Mouse (Mus musculus) limb, embryonic 10.5 days (tissue): ENCODE measurements around the gene Grm1. TPM values are rescaled to one million over a fixed set of nuclear protein-coding genes. Genes with fewer than 3 reads are reported as not detected.

Source experiments
- DNase-seq: peaks from one replicate; pipeline ENCODE4 v3.0.0-alpha.2; 2017; ENCODE audit warnings: low spot score
- H3K27ac ChIP-seq: fragments of 300-500 bp; sonication (generic); 2 replicates; pipeline ENCODE4 v1.5.1; 2016; ENCODE audit warnings: mild to moderate bottlenecking
- H3K27me3 ChIP-seq: fragments of 300-500 bp; sonication (generic); 2 replicates; pipeline ENCODE4 v1.6.1; 2016; ENCODE audit warnings: low read depth, mild to moderate bottlenecking; ENCODE audit not compliant: poor library complexity, severe bottlenecking
- H3K36me3 ChIP-seq: fragments of 300-500 bp; sonication (generic); 2 replicates; pipeline ENCODE4 v1.6.1; 2016; ENCODE audit warnings: mild to moderate bottlenecking, moderate library complexity
- H3K4me1 ChIP-seq: fragments of 300-500 bp; sonication (generic); 2 replicates; pipeline ENCODE4 v1.6.1; 2016
- H3K4me3 ChIP-seq: fragments of 300-500 bp; sonication (generic); 2 replicates; pipeline ENCODE4 v1.5.1; 2016; ENCODE audit warnings: mild to moderate bottlenecking, moderate library complexity
- H3K9me3 ChIP-seq: fragments of 300-500 bp; sonication (generic); replicated peaks from 2 replicates; pipeline ENCODE4 v1.6.1; 2016; ENCODE audit warnings: mild to moderate bottlenecking
- WGBS: fragments of 180-500 bp; shearing (Covaris S2); methylation state at CpG from one replicate; pipeline ENCODE4 v1.1.7; 2016; 5-methylcytosine and 5-hydroxymethylcytosine counted together
- polyA plus RNA-seq: library from polyadenylated mRNA; unstranded; fragments of >200 nt; fragmentation: Nextera tagmentation; extraction: Ambion mirVana; gene quantifications from 2 replicates; pipeline ENCODE4 v1.2.1, GENCODE M21; 2016

The Grm1 gene
- polyA plus RNA-seq, 1 experiment from 2014 or later, result not detected

- Histone ChIP-seq H3K4me1 (no peaks in the 10 kb centered on the region), H3K9me3 (no peaks in the 10 kb centered on the region), H3K4me3 (no peak overlapping the region), H3K27ac (no peak overlapping the region), H3K36me3 (no peaks in the 10 kb centered on the region), H3K27me3 (no peaks in the 10 kb centered on the region)
- DNase-seq, result no peak
- 90% methylated on average over 4 of the region's 4 CpGs for WGBS
Observed at GRCm38 (mm10) chr10:10656621-10657020, 425.5 kb downstream of the Grm1 start.

- Histone ChIP-seq H3K4me3 (no peak overlapping the region), H3K27ac (no peak overlapping the region), H3K36me3 (no peaks in the 10 kb centered on the region), H3K4me1 (no peaks in the 10 kb centered on the region), H3K27me3 (no peaks in the 10 kb centered on the region), H3K9me3 (no peaks in the 10 kb centered on the region)
- DNase-seq, result no peak
Observed at GRCm38 (mm10) chr10:10655991-10656390, 426.2 kb downstream of the Grm1 start.

Other genes starting within 250 kb of the Grm1 start
- 17.3 and 21.0 TPM in 2 replicates for gene Shprh, start 67.1 kb upstream of the Grm1 start, polyA plus RNA-seq
- gene Fbxo30, start 199.0 kb upstream of the Grm1 start, polyA plus RNA-seq, result 50.6 and 55.8 TPM in 2 replicates